Mouse (Mus musculus) liver, embryonic 11.5 days (tissue): Measurements from ENCODE around the gene Ak2. TPM values are rescaled to one million over a fixed set of nuclear protein-coding genes. Genes with fewer than 3 reads are reported as not detected.
A peak's percentile ranks its signal among the peaks of the same experiment; 100 is the strongest.

Experiments used
- ATAC-seq: fragments of 200-750 bp; cut with Nextera tagmentation; replicated peaks from 2 replicates; pipeline ENCODE4 v1.8.0; 2017; ENCODE audit warnings: moderate number of reproducible peaks, mild to moderate bottlenecking, moderate TSS enrichment, moderate library complexity; ENCODE audit not compliant: low FRiP score
- DNase-seq: peaks from one replicate; pipeline ENCODE4 v3.0.0-alpha.2; 2017; ENCODE audit warnings: low spot score
- H3K27ac ChIP-seq: fragments of 300-500 bp; sonication (generic); 2 replicates; pipeline ENCODE4 v1.5.1; 2014; ENCODE audit warnings: mild to moderate bottlenecking, low read depth, low read length, control low read depth
- H3K27me3 ChIP-seq: fragments of 300-500 bp; sonication (generic); replicated peaks from 2 replicates; pipeline ENCODE4 v1.6.1; 2014; ENCODE audit warnings: low read length, mixed read lengths; ENCODE audit not compliant: control insufficient read depth, insufficient read depth
- H3K36me3 ChIP-seq: fragments of 300-500 bp; sonication (generic); 2 replicates; pipeline ENCODE4 v1.6.1; 2014; ENCODE audit warnings: mild to moderate bottlenecking, low read length, moderate library complexity, mixed read lengths; ENCODE audit not compliant: control insufficient read depth, insufficient read depth
- H3K4me1 ChIP-seq: fragments of 300-500 bp; sonication (generic); replicated peaks from 2 replicates; pipeline ENCODE4 v1.6.1; 2014; ENCODE audit warnings: low read length, mixed read lengths; ENCODE audit not compliant: control insufficient read depth, insufficient read depth
- H3K4me2 ChIP-seq: fragments of 300-500 bp; sonication (generic); 2 replicates; pipeline ENCODE4 v1.6.1; 2014; ENCODE audit warnings: mild to moderate bottlenecking, control low read depth, moderate library complexity
- H3K4me3 ChIP-seq: fragments of 300-500 bp; sonication (generic); 2 replicates; pipeline ENCODE4 v1.5.1; 2014; ENCODE audit warnings: low read depth, low read length, control low read depth
- H3K9ac ChIP-seq: fragments of 300-500 bp; sonication (generic); 2 replicates; pipeline ENCODE4 v1.6.1; 2014; ENCODE audit warnings: low read depth, low read length, control low read depth
- H3K9me3 ChIP-seq: fragments of 300-500 bp; sonication (generic); 2 replicates; pipeline ENCODE4 v1.6.1; 2016; ENCODE audit warnings: low read length, inconsistent platforms, mixed read lengths; ENCODE audit not compliant: control insufficient read depth
- WGBS: fragments of 180-500 bp; shearing (Covaris S2); extraction: QIAGEN DNeasy Blood & Tissue Kit; methylation state at CpG from one replicate; pipeline ENCODE4 v1.1.7; 2014; 5-methylcytosine and 5-hydroxymethylcytosine counted together
- polyA plus RNA-seq: library from polyadenylated mRNA; unstranded; fragments of >200 nt; fragmentation: Nextera tagmentation; extraction: Ambion mirVana; gene quantifications from 2 replicates; pipeline ENCODE4 v1.2.1, GENCODE M21; 2014

Ak2 gene
- polyA plus RNA-seq, 1 experiment from 2014 or later, result 256 TPM

DNA sequence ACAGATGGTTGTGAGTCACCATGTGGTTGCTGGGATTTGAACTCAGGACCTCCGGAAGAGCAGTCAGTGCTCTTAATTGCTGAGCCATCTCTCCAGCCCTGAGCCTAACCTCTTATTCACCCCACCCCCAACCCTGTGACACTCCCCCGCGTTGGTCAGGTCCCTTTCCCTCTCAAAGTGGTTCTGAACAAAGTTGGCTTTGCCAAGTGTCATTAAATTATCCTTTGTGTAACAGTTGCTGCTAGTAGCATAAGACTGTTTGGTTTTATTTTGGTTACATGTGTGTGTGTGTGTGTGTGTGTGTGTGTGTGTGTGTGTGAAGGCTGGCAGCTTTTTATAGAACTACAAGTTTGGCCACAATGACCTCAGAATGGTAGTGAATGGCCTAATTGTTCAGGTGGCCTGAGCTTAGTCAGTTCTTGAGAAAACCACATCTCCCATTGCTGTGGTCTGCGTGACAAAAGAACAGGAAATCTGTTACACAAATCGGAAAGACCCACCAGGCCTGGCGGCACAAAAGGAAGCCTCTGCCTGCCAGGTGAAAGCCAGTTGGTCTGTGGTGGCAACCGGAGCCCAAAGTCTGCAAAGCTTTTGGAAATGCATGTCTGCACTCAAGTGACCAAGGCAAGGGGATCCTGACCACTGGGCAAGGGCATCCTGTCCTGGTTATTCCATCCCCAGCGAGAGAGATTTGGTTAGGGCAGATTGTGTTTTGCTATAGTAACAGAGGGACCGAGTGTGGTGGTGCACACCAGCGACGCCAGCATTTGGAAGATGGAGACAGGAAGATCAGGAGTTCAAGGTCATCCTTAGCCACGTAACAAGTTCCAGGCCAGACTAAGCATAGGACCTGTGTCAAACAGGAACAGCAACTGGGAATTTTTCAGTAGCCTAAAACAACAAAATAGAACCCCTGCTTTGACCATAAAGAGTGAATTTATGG, 10.6 kb upstream of the Ak2 start:
- WGBS, result 44% methylated on average over 12 of the region's 12 CpGs
- DNase-seq, result no peak
- H3K36me3 ChIP-seq, result no peaks in the 10 kb centered on the region
- H3K4me3 ChIP-seq, result no peak overlapping the region
- no peaks in the 10 kb centered on the region; the same call in none of the 2 replicates for H3K4me1 ChIP-seq
- H3K9me3 ChIP-seq, result no peaks in the 10 kb centered on the region
- ATAC-seq, result no peak
- H3K27me3 ChIP-seq, result no peaks in the 10 kb centered on the region
- H3K4me2 ChIP-seq, result peak overlapping the region; percentile 9; the same call in 1 of the 2 replicates
- no peak overlapping the region for H3K9ac ChIP-seq
- no peak overlapping the region for H3K27ac ChIP-seq

DNA sequence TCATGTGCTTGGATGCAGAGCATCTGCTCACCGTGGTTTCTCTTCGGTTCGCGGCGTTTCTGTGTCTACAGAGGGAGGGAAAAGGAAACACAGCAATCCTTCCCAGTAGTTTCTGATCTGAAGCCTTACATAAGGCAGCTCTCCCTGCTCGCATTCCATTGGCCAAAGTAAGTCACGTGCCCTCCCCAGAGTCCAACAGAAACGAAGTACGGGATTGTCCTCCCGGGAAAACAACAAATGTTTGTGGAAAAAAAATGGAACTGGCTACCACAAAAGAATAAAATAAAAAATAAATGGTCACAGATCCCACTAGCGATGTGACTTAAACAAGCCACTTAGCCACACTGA, 10.0 kb upstream of the Ak2 start:
- H3K4me2 ChIP-seq, result peak overlapping the region; percentile 9; the same call in 1 of the 2 replicates
- H3K9me3 ChIP-seq, result no peaks in the 10 kb centered on the region
- H3K4me1 ChIP-seq, result no peaks in the 10 kb centered on the region; the same call in none of the 2 replicates
- no peaks in the 10 kb centered on the region for H3K36me3 ChIP-seq
- 45% methylated on average over 11 of the region's 11 CpGs for WGBS
- no peak overlapping the region for H3K27ac ChIP-seq
- H3K27me3 ChIP-seq, result no peaks in the 10 kb centered on the region
- DNase-seq, result no peak
- ATAC-seq, result no peak
- H3K4me3 ChIP-seq, result no peak overlapping the region
- no peak overlapping the region for H3K9ac ChIP-seq

DNA sequence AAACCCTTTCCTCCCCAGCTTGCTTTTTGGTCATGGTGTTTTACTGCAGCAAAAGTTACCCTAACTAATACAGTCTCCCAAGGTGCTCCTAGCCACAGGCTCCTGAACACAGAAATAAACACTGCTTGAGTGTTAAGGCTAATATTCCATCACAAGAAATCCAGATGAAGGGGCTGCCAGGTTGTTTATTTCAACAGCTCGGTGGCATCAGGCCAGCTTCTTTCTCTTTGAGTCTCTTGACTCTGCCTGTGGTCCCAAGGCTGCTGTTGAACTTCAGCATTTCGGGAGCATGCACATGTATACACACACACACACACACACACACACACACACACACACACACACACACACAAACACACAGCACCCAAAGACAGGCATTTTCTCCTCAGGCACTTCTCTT, 8.6 kb upstream of the Ak2 start:
- Histone ChIP-seq H3K4me1 (no peaks in the 10 kb centered on the region; the same call in none of the 2 replicates), H3K27ac (no peak overlapping the region), H3K4me3 (no peak overlapping the region), H3K9me3 (no peaks in the 10 kb centered on the region), H3K36me3 (no peaks in the 10 kb centered on the region), H3K4me2 (no peak overlapping the region), H3K9ac (no peak overlapping the region), H3K27me3 (no peaks in the 10 kb centered on the region)
- 65% methylated on average over 2 of the region's 2 CpGs for WGBS
- ATAC-seq (no peak), DNase-seq (no peak)

DNA sequence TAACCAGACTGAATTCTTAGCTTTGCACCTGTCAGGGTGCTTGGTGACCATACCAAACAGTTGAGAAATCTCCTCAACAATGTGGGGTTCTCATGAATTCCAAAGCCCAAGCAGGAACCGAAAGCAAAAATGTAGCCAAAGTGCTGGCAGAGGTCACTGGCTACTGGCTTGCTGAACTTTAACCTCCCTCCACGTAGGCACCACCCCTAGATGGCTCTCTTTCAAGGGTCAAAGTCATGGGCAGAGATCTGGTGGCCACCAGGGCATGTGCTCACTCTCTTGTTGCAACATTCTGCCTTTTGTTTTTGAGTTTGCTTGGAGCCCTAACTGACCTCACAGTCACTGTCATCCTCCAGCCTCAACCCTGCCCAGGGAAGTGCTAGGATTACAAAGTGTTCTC, 8.1 kb upstream of the Ak2 start:
- DNase-seq, result no peak
- H3K9ac ChIP-seq, result no peak overlapping the region
- no peaks in the 10 kb centered on the region for H3K9me3 ChIP-seq
- H3K36me3 ChIP-seq, result no peaks in the 10 kb centered on the region
- no peaks in the 10 kb centered on the region; the same call in none of the 2 replicates for H3K4me1 ChIP-seq
- 43% methylated on average over 2 of the region's 2 CpGs for WGBS
- no peaks in the 10 kb centered on the region for H3K27me3 ChIP-seq
- H3K4me2 ChIP-seq, result no peak overlapping the region; the same call in 1 of the 2 replicates
- 0 out of 2 replicates have a peak, but pooled peaks have one; percentile 58 for ATAC-seq
- H3K4me3 ChIP-seq, result no peak overlapping the region
- H3K27ac ChIP-seq, result no peak overlapping the region

DNA sequence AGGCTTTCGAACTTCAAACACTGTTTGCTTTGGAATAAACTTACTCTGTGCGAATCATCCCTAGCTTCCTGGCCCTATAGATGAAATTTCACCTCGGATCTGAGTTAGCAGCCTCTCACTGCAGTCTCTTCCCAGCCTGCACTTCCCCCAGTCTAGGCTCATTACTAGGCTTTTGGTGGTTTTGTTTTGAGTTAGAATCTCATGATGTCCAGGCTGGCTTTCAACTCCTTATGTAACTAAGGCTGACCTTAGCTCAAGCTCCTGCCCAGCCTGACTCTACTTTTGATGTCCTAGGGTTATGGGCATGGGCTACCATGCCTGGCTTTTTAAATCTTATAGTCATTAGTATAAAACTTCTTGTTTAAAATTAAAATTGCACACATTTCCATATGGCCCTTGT, 7.2 kb upstream of the Ak2 start:
- no peaks in the 10 kb centered on the region; the same call in none of the 2 replicates for H3K4me1 ChIP-seq
- no peak overlapping the region for H3K9ac ChIP-seq
- H3K9me3 ChIP-seq, result no peaks in the 10 kb centered on the region
- WGBS, result 64% methylated on average over 3 of the region's 3 CpGs
- no peak for ATAC-seq
- no peak overlapping the region for H3K4me2 ChIP-seq
- no peak overlapping the region for H3K4me3 ChIP-seq
- H3K27ac ChIP-seq, result no peak overlapping the region
- no peaks in the 10 kb centered on the region for H3K27me3 ChIP-seq
- H3K36me3 ChIP-seq, result no peaks in the 10 kb centered on the region
- DNase-seq, result no peak

DNA sequence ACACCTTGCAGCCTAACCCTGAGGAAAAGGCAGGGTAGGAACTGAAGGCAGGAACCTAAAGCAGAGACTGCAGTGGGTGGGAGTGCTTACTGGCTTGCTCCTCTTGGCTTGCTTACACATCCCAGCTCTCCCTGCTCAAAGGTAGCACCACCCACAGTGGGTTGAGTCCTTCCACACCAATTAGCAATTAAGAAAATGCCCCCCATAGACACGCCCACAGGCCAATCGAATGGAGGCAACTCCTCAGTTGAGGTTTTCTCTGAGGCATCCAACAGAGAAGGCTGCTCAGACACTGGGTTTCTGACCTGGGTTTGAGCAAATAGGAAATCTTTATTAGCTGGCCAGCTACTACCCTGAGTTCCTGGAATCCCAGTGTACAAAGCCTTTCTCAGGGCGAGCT, 2.8 kb upstream of the Ak2 start:
- Histone ChIP-seq H3K4me2 (no peak overlapping the region), H3K9ac (no peak overlapping the region), H3K9me3 (no peaks in the 10 kb centered on the region), H3K4me3 (no peak overlapping the region), H3K4me1 (no peaks in the 10 kb centered on the region; the same call in 1 of the 2 replicates), H3K27me3 (no peaks in the 10 kb centered on the region), H3K36me3 (no peaks in the 10 kb centered on the region), H3K27ac (no peak overlapping the region)
- no peak for ATAC-seq
- WGBS, result 62% methylated on average over 3 of the region's 3 CpGs
- no peak for DNase-seq

DNA sequence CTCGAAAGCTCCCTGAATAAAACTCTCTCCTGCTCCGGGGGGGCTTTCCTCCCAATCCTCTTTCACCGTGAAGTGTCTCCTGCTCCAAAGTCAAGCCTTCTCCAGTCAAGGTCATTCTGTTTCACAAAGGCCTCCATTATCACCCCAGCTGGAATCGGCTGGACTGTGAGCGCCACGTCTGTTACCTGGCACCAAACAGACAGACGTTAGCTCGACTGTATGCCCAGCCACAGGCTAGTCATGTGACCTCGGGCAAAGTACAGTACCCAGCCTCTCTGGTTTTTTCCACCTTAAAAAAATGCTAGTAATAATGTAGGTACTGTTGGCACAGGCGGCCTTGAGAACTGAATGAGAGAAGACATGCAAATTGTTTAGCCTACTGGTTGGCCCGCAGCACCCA, 2.1 kb upstream of the Ak2 start:
- H3K9ac ChIP-seq, result no peak overlapping the region
- no peak overlapping the region for H3K4me3 ChIP-seq
- no peaks in the 10 kb centered on the region for H3K36me3 ChIP-seq
- H3K27ac ChIP-seq, result no peak overlapping the region
- no peaks in the 10 kb centered on the region for H3K9me3 ChIP-seq
- no peaks in the 10 kb centered on the region for H3K27me3 ChIP-seq
- no peak overlapping the region for H3K4me2 ChIP-seq
- no peak for ATAC-seq
- DNase-seq, result no peak
- peaks cover 7% of the 10 kb centered on the region for H3K4me1 ChIP-seq
- 66% methylated on average over 11 of the region's 11 CpGs for WGBS

DNA sequence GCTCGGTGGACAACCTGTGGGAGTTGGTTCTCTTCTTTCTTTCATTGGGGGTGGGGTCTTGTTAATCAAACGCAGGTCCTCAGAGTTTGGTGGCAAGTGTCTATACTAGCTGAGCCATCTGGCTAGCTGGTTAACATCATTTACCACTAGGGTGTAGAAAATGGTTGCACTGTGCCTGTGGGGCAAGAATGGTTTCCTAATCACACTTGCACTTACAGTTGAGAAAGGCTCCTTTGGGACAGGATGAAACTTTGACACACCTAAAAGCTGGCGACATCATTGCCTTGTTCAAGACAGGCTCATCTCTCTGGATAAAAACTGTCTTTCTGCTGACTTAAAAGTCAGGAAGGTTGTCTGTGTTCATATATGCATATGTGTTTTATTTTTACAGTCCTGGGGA, 418 bp downstream of the Ak2 start:
- no peak overlapping the region for H3K4me3 ChIP-seq
- DNase-seq (no peak), ATAC-seq (no peak)
- WGBS, result 85% methylated on average over 3 of the region's 3 CpGs
- H3K27me3 ChIP-seq, result no peaks in the 10 kb centered on the region
- no peak overlapping the region for H3K9ac ChIP-seq
- H3K4me2 ChIP-seq, result no peak overlapping the region
- no peak overlapping the region for H3K27ac ChIP-seq
- peaks cover 3% of the 10 kb centered on the region; the same call in 1 of the 2 replicates for H3K36me3 ChIP-seq
- no peaks in the 10 kb centered on the region for H3K9me3 ChIP-seq
- H3K4me1 ChIP-seq, result peaks cover 17% of the 10 kb centered on the region
